Mouse (Mus musculus) left cerebral cortex, adult 2 months (tissue): Measurements from ENCODE around the gene Efna1. TPM values are rescaled to one million over a fixed set of nuclear protein-coding genes. Genes with fewer than 3 reads are reported as not detected.

ENCODE experiments used
- DNase-seq, 2 experiments: peaks; one replicate each; pipeline ENCODE4 v3.0.0; 2021 to 2022; ENCODE audit warnings: low spot score in 2 of 2, mixed read lengths in 1 of 2; ENCODE audit errors: extremely low spot score in 1 of 2
- H3K27ac ChIP-seq: fragments of 200-600 bp; 2 replicates; pipeline ENCODE4 v1.8.1; 2022
- H3K4me3 ChIP-seq: fragments of 200-600 bp; 2 replicates; pipeline ENCODE4 v1.8.1; 2022
- CTCF ChIP-seq: fragments of 200-600 bp; IDR thresholded peaks from 2 replicates; pipeline ENCODE4 v1.8.1; 2022; ENCODE audit warnings: antibody characterized with exemption, mild to moderate bottlenecking, moderate library complexity
- intact Hi-C: fragments of 180-260 bp; cut with DNase I; formaldehyde crosslinking; loops from one replicate; pipeline ENCODE4 v1.15.1; 2025
- total RNA-seq, 2 experiments: library from RNA; stranded (reverse); gene quantifications; 2 replicates each; pipeline ENCODE4 v1.2.3; 2021

Efna1 gene
- total RNA-seq, 2 experiments from 2014 or later: 5.5 to 5.9 TPM

- TF ChIP-seq CTCF: no peak
- H3K4me3 ChIP-seq: peak overlapping the region; percentile 87
- H3K27ac ChIP-seq: peak overlapping the region; percentile 25
- intact Hi-C loops: loop anchor here (5.0 kb wide), 2 partner anchors 168 to 538 kb away; no protein-coding TSS in a partner anchor
- no peak for DNase-seq
Measured at GRCm38 (mm10) chr3:89318971-89319590, 38.1 kb upstream of the Efna1 start.

DNA sequence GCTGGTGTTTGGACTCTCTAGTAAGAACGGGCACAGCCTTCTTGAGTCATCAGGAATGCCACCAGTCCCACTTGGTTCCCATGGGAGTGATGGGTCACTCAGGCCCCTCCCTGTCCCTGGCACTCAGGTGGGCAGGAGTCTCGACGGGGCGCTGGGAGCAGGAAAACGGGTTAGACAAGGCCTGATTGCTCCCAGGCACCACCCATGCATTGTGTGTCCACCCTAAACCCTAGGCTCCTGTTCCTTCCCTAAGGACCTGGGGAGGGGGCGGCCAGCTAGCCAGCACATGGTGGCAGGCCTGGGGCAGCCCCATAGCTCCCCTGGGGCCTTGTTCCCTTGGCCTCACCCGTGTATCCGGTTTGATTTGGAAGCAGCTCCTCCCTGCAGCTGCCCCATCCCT lies 37.4 kb upstream of the Efna1 start:
- peak overlapping the region; percentile 44 for H3K27ac ChIP-seq
- DNase-seq: no peak
- no peak for TF ChIP-seq CTCF
- intact Hi-C loops: loop anchor here (5.0 kb wide), 2 partner anchors 169 to 539 kb away; no protein-coding TSS in a partner anchor
- H3K4me3 ChIP-seq: no peak overlapping the region

GRCm38 (mm10) chr3:89317246-89317645 lies 36.3 kb upstream of the Efna1 start:
- TF ChIP-seq CTCF: no peak
- Histone ChIP-seq H3K27ac (peak overlapping the region; percentile 44; the same call in 1 of the 2 replicates), H3K4me3 (no peak overlapping the region)
- no peak for DNase-seq
- intact Hi-C loops: loop anchor here (2.0 to 5.0 kb wide), 3 partner anchors 38 to 540 kb away; no protein-coding TSS in a partner anchor

GRCm38 (mm10) chr3:89316833-89317232 lies 35.9 kb upstream of the Efna1 start:
- Histone ChIP-seq H3K27ac (no peak overlapping the region; the same call in 1 of the 2 replicates), H3K4me3 (no peak overlapping the region)
- peak; percentile 86 to 90 for DNase-seq
- intact Hi-C loops: loop anchor here (1.0 to 5.0 kb wide), 4 partner anchors 22 to 540 kb away; no protein-coding TSS in a partner anchor
- TF ChIP-seq CTCF: peak; percentile 95

DNA sequence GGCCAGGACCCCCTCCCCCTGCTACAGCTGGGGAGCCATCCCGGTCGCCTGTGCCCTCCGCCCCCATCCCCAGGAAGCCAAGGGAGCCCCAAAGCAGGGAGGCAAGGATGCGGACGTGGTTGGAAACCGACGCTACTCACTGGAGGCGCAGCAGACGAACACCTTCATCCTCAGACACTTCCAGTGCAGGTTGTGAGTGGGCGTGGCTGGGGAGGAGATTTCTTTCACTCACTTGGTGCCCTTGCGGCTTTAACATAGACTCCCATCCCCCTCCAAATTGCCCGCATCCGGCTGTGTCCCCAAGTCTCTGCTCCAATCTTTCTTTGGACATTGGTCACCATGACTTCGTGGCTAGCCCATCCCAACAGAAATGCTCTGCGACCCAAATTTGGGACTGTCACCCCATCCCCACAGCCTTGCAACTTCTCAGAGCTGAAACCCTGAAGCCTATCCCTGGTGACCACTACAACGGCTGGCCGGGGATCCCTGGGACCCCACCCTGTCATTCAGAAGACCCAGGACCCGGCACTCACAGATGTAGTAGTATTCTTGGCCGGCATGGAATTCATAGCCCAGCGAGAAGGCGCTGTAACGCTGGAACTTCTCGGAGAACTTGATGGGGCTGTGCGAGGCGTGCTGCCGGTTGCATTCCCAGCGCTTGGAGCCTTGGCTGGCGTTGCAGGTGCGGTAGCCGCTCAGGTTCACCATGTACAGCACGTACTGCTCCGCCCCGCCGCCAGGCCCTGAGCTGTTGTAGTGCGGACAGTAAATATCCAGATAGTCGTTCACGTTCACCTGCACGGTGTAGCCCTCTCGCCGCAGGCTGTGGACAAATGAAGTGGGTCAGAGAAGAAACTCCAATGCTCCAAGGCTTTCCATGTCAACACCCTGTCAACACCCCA lies 35.2 kb upstream of the Efna1 start:
- 0 out of 2 replicates have a peak overlapping the region, but pooled peaks have one; percentile 1 for H3K4me3 ChIP-seq
- TF ChIP-seq CTCF: no peak; the same call in 1 of the 2 replicates
- peak overlapping the region; percentile 41 for H3K27ac ChIP-seq
- DNase-seq: no peak
- intact Hi-C loops: loop anchor here (1.0 to 5.0 kb wide), 4 partner anchors 23 to 541 kb away; no protein-coding TSS in a partner anchor

- H3K4me3 ChIP-seq: peak overlapping the region; percentile 33
- peak; percentile 95 for TF ChIP-seq CTCF
- H3K27ac ChIP-seq: peak overlapping the region; percentile 80
- peak; percentile 81 to 87 for DNase-seq
- intact Hi-C loops: loop anchor here (5.0 kb wide), 2 partner anchors 172 to 542 kb away; no protein-coding TSS in a partner anchor
Measured at GRCm38 (mm10) chr3:89315195-89315929, 34.4 kb upstream of the Efna1 start.

- TF ChIP-seq CTCF: no peak
- Histone ChIP-seq H3K27ac (peak overlapping the region; percentile 80), H3K4me3 (no peak overlapping the region; the same call in 1 of the 2 replicates)
- no peak for DNase-seq
- intact Hi-C loops: loop anchor here (5.0 kb wide), 2 partner anchors 173 to 543 kb away; no protein-coding TSS in a partner anchor
Measured at GRCm38 (mm10) chr3:89314791-89315190, 33.8 kb upstream of the Efna1 start.

GRCm38 (mm10) chr3:89314340-89314739 lies 33.4 kb upstream of the Efna1 start:
- intact Hi-C loops: no loop called here
- DNase-seq: no peak
- peak overlapping the region; percentile 80 for H3K27ac ChIP-seq
- no peak overlapping the region for H3K4me3 ChIP-seq
- no peak for TF ChIP-seq CTCF

- peak; percentile 80 for TF ChIP-seq CTCF
- intact Hi-C loops: loop anchor here (2.0 kb wide), 1 partner anchor 57 kb away; no protein-coding TSS in a partner anchor
- DNase-seq: peak; percentile 43 to 56
- Histone ChIP-seq H3K27ac (no peak overlapping the region), H3K4me3 (no peak overlapping the region)
Measured at GRCm38 (mm10) chr3:89308089-89308488, 27.1 kb upstream of the Efna1 start.

DNA sequence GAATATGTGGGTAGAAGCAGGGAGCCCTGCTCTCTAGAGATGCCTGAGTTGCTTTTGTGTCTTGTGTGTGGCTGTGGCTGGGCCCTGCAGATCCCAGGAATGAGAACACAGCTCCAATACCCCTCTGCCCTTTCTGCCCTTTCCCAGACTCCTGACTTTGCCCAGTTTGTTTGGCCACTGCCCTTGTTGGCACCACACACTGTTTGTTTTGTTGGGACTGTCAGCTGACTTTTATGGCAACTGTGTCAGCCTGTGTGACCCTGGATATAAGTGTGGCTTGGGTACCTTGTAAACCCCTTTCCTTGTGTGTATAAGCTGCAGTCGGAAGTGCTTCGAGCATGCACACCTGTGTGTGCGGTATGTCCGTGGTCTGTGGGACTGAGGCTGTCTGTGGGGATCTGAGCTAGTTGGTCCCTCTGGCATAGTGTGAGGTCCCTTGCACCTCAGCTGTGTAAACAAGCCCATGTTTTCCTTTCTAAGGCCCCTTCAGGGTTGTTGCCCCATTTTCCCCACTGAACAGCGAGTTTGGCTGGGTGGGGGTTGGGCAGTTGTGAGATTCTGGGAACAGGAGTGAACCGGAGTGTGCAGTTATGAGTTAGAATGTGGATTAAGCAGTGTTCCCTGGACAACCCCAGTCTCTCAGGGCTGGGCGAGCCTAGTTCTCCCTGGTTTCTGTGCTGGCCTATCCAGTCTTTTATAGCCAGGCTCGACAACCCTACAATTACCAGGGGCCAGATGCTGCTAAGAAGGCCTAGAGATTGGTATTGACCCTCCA lies 24.8 kb upstream of the Efna1 start:
- intact Hi-C loops: no loop called here
- TF ChIP-seq CTCF: no peak

DNA sequence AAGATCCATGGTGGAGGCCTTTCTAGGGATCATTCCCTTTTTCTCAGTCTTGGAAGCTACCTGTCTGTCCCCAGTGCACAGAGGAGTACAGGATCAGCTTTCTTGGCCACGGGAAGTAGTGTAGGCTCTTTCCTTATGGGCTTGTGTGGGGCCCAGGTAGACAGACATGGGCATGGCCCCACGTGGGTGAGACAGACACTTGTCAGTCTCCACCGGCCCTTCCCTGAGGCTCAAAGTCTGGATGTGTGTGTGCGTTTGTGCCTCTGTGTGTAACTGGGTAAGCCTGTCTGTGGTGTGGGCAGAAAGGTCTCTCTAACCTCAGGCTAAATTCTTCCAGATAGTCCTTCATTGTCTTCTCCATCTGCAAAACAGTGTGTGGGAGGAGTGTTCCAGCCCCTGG lies 24.2 kb upstream of the Efna1 start:
- no peak for TF ChIP-seq CTCF
- Histone ChIP-seq H3K27ac (no peak overlapping the region), H3K4me3 (no peak overlapping the region)
- intact Hi-C loops: no loop called here
- DNase-seq: no peak

More for the DNA sequence above, 24.8 kb upstream of the Efna1 start:
- Histone ChIP-seq H3K4me3 (no peak overlapping the region), H3K27ac (no peak overlapping the region)
- no peak for DNase-seq
